Mouse (Mus musculus) testis, adult 2 months (tissue): ENCODE measurements around the gene Daxx. TPM values are rescaled to one million over a fixed set of nuclear protein-coding genes. Genes with fewer than 3 reads are reported as not detected.
"Not testable (repeated sequence)": the region's sequence is repeated elsewhere in the genome, so short reads cannot be mapped to it uniquely, and the experiment has no call there.

Source experiments
- H3K27ac ChIP-seq: fragments of 200-500 bp; 2 replicates; pipeline ENCODE4 v1.5.1; 2012; ENCODE audit warnings: low read depth, low read length; ENCODE audit not compliant: control insufficient read depth, insufficient read depth
- H3K27me3 ChIP-seq: fragments of 200-500 bp; 2 replicates; pipeline ENCODE4 v1.6.1; 2012; ENCODE audit warnings: mild to moderate bottlenecking, low read length, moderate library complexity; ENCODE audit not compliant: control insufficient read depth, insufficient read depth
- H3K36me3 ChIP-seq: fragments of 200-500 bp; 2 replicates; pipeline ENCODE4 v1.6.1; 2012; ENCODE audit warnings: mild to moderate bottlenecking, low read length; ENCODE audit not compliant: control insufficient read depth, insufficient read depth
- H3K4me1 ChIP-seq: fragments of 200-500 bp; 2 replicates; pipeline ENCODE4 v1.6.1; 2012; ENCODE audit warnings: low read length; ENCODE audit not compliant: control insufficient read depth, insufficient read depth
- H3K4me3 ChIP-seq: fragments of 200-500 bp; 2 replicates; pipeline ENCODE4 v1.5.1; 2012; ENCODE audit warnings: low read depth, mild to moderate bottlenecking, low read length, moderate library complexity, mixed read lengths; ENCODE audit not compliant: control insufficient read depth
- CTCF ChIP-seq: fragments of 200-500 bp; IDR thresholded peaks from 2 replicates; pipeline ENCODE4 v1.5.1; 2012; ENCODE audit warnings: low read depth, mild to moderate bottlenecking, inconsistent platforms, low read length, moderate library complexity; ENCODE audit not compliant: control insufficient read depth, insufficient read depth, insufficient replicate concordance
- POLR2A ChIP-seq: fragments of 200-500 bp; IDR thresholded peaks from 2 replicates; pipeline ENCODE4 v1.6.1; 2012; ENCODE audit warnings: low read depth, mild to moderate bottlenecking, inconsistent platforms, low read length, moderate library complexity; ENCODE audit not compliant: control insufficient read depth
- polyA plus RNA-seq: library from polyadenylated mRNA; depleted of rRNA; stranded (reverse); fragments of >200 nt; gene quantifications from 2 replicates; pipeline ENCODE4 v1.2.3, GENCODE M21; 2012

Daxx gene
- polyA plus RNA-seq, 1 experiment = 157 TPM

DNA sequence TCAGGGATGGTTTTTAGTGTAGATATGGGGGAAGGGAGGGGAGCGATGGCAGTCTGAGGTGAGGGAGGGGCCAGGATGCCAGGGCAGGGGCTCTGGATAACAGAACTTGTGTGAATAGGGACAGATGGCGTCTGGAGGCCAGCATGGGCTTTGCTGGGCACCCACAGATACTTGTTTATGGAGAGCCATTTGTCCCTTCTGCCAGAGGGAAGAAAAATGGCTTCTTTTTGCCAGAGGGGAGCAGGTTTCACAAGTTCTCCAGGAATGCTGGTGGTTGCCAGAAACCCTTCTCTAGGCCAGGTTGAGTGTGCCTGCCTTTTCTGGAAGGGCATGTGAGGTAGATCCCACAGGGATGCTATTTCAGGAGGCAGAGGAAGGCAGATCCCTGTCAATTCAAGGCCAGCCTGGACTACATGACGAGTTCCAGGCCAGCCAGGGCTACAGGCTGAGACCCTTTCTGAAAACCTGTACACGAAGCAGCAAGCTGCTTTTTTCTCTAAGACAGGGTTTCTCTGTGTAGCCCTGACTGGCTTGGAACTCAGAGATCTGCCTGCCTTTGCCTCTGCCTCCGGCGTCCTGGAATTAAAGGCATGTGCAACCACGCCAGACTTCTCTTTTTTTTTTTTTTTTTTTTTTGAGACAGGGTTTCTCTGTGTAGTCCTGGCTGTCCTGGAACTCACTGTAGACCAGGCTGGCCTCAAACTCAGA is 8.8 kb upstream of the Daxx start:
- Histone ChIP-seq H3K4me1 (peaks cover 14% of the 10 kb centered on the region), H3K27me3 (no peaks in the 10 kb centered on the region), H3K4me3 (no peak overlapping the region), H3K27ac (peak overlapping the region; percentile 45; the same call in 1 of the 2 replicates), H3K36me3 (no peaks in the 10 kb centered on the region)
- TF ChIP-seq POLR2A = no peak
- no peak for TF ChIP-seq CTCF

DNA sequence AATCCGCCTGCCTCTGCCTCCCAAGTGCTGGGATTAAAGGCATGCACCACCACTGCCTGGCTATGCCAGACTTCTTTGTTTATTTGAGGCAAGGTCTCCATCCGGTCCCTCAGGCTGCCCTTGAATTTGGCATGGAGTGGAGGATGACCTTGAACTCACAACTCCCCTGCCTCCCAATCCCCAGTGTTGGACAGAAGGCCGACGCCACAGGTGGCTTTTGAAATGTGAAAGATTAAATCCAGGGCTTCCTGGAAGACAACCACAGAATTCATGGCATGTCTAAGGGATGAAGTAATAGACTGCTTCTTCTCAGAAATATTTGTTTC is 8.3 kb upstream of the Daxx start:
- Histone ChIP-seq H3K27ac (peak overlapping the region; percentile 54; the same call in 1 of the 2 replicates), H3K4me1 (peaks cover 14% of the 10 kb centered on the region), H3K4me3 (no peak overlapping the region), H3K36me3 (no peaks in the 10 kb centered on the region), H3K27me3 (no peaks in the 10 kb centered on the region)
- TF ChIP-seq CTCF = no peak
- TF ChIP-seq POLR2A = no peak

DNA sequence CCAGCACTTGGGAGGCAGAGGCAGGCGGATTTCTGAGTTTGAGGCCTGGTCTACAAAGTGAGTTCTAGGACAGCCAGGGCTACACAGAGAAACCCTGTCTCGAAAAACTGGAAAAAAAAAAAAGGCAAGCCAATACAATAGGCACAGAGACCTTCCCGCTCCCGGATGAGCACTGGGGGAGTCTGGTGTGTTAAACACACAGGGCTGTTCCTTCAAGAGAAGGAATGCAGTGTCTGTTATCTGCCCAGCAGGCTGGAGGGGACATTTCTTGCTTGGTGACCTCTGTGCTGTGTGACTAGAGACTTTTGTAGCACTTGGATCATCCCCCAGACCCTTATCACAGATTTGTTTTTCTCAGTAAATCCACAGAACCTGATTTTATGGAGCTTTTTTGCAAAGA is 7.6 kb upstream of the Daxx start:
- Histone ChIP-seq H3K4me3 (no peak overlapping the region), H3K27ac (no peak overlapping the region; the same call in 1 of the 2 replicates), H3K27me3 (no peaks in the 10 kb centered on the region), H3K4me1 (peaks cover 14% of the 10 kb centered on the region), H3K36me3 (no peaks in the 10 kb centered on the region)
- TF ChIP-seq POLR2A = no peak
- no peak for TF ChIP-seq CTCF

DNA sequence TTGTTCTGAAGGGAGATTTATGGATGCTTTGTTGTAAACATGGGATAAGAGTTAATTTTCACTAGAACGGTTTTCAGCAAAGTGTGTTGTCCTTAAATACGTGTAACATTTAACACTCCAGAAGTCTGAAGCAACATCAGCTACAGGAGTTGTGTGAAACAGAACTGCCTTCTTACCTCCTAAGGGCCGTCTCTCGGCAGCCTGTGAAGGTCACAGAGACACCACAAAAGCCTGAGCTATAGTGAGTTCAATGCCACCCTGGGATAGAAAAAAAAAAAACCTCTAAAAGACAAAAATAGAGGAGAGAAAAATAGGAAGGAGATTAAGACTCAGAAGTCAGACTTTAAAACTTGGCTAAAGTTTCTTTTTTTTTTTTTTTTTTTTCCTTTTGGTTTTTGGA is 7.1 kb upstream of the Daxx start:
- no peak overlapping the region for H3K27ac ChIP-seq
- TF ChIP-seq CTCF = no peak
- TF ChIP-seq POLR2A = no peak
- H3K4me3 ChIP-seq = no peak overlapping the region
- peaks cover 14% of the 10 kb centered on the region for H3K4me1 ChIP-seq
- H3K36me3 ChIP-seq = no peaks in the 10 kb centered on the region
- no peaks in the 10 kb centered on the region for H3K27me3 ChIP-seq

DNA sequence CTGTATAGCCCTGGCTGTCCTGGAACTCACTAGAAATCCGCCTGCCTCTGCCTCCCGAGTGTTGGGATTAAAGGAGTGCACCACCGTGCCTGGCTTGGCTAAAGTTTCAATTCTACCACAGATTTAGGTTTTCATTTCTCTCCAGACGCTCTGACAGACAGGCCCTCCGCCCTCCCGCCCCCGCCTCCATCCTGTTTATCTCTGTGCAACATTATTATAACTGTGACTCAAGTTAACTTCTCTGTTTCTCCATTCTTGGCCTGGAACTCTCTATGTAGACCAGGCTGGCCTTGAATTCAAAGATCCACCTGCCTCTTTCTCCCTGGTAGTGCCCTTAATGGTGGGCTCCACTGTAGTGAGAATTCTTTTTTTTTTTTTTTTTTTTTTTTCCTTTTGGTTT is 6.7 kb upstream of the Daxx start:
- H3K36me3 ChIP-seq = no peaks in the 10 kb centered on the region
- no peak overlapping the region for H3K27ac ChIP-seq
- H3K27me3 ChIP-seq = no peaks in the 10 kb centered on the region
- H3K4me1 ChIP-seq = peaks cover 14% of the 10 kb centered on the region
- no peak overlapping the region for H3K4me3 ChIP-seq
- no peak for TF ChIP-seq CTCF
- TF ChIP-seq POLR2A = no peak

DNA sequence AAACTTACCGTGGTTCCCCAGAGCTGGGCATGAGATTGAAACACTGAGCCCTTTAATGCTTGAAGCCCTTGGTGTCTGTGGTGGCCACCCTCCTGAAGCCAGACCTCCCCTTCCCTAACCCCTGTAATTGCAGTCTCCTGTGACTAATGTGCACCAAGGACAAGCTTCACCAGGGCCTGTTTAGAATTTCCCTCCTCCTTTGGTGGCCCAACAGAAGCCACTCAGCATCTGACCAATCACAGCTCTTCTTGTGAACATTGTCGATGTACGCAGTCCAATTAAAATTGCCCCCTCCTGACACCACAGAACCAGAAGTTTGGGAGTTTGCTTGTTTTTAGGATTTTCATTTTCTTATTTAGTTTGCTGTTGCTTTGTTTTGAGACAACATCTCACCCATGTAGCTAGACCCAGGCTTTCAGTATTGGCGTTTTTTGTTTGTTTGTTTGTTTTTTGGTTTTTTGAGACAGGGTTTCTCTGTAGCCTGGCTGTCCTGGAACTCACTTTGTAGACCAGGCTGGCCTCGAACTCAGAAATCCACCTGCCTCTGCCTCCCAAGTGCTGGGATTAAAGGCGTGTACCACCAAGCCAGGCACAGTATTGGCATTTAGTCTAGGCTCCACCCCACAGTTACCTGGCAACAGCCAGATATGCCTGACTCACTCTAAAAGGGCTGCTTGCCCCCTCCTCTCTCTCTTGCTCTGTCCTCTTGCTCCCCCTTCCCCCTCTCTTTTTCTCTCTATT is 5.1 kb upstream of the Daxx start:
- H3K4me1 ChIP-seq = peaks cover 19% of the 10 kb centered on the region
- not testable (repeated sequence) for H3K27ac ChIP-seq, H3K36me3 ChIP-seq, H3K4me3 ChIP-seq, H3K27me3 ChIP-seq

DNA sequence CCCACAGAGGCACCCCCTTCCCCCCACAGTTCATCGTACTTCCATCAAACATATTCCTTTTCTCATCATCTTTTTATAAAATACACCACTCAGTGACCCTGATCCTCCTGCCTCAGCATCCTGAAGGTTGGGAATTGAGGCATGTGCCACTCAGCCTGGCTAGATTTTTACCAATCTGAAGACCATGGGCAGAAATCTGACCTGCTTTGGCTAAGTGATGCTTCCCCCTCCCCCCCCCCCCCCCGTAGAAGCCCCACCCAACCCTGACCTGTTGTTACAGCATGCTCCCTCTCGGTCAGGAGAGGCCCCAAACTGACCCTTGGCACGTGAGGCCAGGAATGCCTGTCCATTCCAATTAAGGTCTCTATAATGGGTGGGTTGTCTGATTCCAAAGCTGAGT is 4.4 kb upstream of the Daxx start, which contains the start of gene Platr17:
Platr17 (plus strand) TSS at position 301 of the 400 bp plus-strand sequence.
- H3K4me1 ChIP-seq = peaks cover 14% of the 10 kb centered on the region
- not testable (repeated sequence) for H3K27me3 ChIP-seq, H3K36me3 ChIP-seq, H3K27ac ChIP-seq, H3K4me3 ChIP-seq

DNA sequence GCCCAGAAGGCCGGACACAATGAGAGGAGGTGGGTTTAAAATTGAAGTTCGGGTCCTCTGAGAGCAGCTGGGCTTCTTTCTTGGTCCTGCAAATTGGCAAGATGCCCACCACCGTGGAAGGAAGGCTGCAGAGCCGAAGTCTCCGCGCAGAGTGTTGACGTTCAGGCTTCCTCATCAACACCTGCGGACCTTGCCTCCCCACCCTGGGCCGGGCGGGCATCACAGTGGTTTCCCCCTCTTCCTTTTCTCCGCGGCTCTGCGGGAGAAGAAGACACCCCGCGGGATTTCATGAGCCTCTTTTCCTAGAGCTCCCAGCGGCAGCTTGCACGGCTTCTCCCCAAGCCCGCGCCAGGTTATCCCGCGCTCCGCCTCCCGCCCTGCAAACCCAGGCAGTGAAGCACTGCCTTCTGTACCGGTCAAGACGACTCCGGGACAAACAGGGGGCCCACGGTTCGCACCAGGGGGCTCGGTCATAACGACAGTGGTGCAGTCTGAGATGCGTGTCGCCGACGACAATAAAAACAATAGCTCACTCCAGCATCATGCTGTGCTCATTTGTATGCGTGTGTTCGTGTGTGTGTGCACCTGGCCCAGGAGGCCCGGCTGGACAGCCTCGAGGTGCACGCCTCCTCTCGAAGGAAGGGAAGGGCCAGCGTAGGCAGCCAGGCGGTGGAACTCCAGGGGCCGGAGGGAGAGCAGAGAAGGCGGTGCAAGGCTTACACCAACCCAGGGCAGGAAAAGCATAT is 710 bp upstream of the Daxx start:
- H3K36me3 ChIP-seq = peaks cover 10% of the 10 kb centered on the region
- H3K27me3 ChIP-seq = no peaks in the 10 kb centered on the region
- no peak for TF ChIP-seq POLR2A
- TF ChIP-seq CTCF = no peak
- peak overlapping the region; percentile 85 for H3K4me3 ChIP-seq
- peaks cover 19% of the 10 kb centered on the region for H3K4me1 ChIP-seq
- H3K27ac ChIP-seq = peak overlapping the region; percentile 62
